Mouse (Mus musculus): ENCODE data around the gene Dnlz. TPM values are rescaled to one million over a fixed set of nuclear protein-coding genes. Genes with fewer than 3 reads are reported as not detected.

Dnlz gene
- polyA plus RNA-seq, 1 experiment from 2014 or later = 30.6 TPM

Other genes starting within 250 kb of the Dnlz start
- 12.7 and 13.3 TPM in 2 replicates for gene Nacc2, start 228.9 kb downstream of the Dnlz start, polyA plus RNA-seq (2015; fragmentation: Nextera tagmentation; extraction: Ambion mirVana)
- gene Lhx3, start 143.8 kb downstream of the Dnlz start, polyA plus RNA-seq (2015; fragmentation: Nextera tagmentation; extraction: Ambion mirVana) = 0.09 TPM in 1 of 2 replicates, not detected in the other
- gene Qsox2, start 114.6 kb downstream of the Dnlz start, polyA plus RNA-seq (2015; fragmentation: Nextera tagmentation; extraction: Ambion mirVana) = 18.4 and 20.7 TPM in 2 replicates
- 0.02 and 0.03 TPM in 2 replicates for gene Ccdc187, start 57.6 kb downstream of the Dnlz start, polyA plus RNA-seq (2015; fragmentation: Nextera tagmentation; extraction: Ambion mirVana)
- gene Gpsm1, start 36.6 kb downstream of the Dnlz start, polyA plus RNA-seq (2015; fragmentation: Nextera tagmentation; extraction: Ambion mirVana) = 41.9 and 44.1 TPM in 2 replicates
- gene Card9, start 8.8 kb upstream of the Dnlz start, polyA plus RNA-seq (2015; fragmentation: Nextera tagmentation; extraction: Ambion mirVana) = 0.92 and 1.4 TPM in 2 replicates
- 31.7 and 35.3 TPM in 2 replicates for gene Snapc4, start 28.5 kb upstream of the Dnlz start, polyA plus RNA-seq (2015; fragmentation: Nextera tagmentation; extraction: Ambion mirVana)
- gene Entr1, start 37.2 kb upstream of the Dnlz start, polyA plus RNA-seq (2015; fragmentation: Nextera tagmentation; extraction: Ambion mirVana) = 125 and 127 TPM in 2 replicates
- 122 TPM in 2 replicates for gene Pmpca, start 37.2 kb upstream of the Dnlz start, polyA plus RNA-seq (2015; fragmentation: Nextera tagmentation; extraction: Ambion mirVana)
- gene Inpp5e, start 57.1 kb upstream of the Dnlz start, polyA plus RNA-seq (2015; fragmentation: Nextera tagmentation; extraction: Ambion mirVana) = 24.9 and 26.6 TPM in 2 replicates
- 27.6 and 28.6 TPM in 2 replicates for gene Sec16a, start 93.1 kb upstream of the Dnlz start, polyA plus RNA-seq (2015; fragmentation: Nextera tagmentation; extraction: Ambion mirVana)
- gene Notch1, start 164.6 kb upstream of the Dnlz start, polyA plus RNA-seq (2015; fragmentation: Nextera tagmentation; extraction: Ambion mirVana) = 23.7 and 27.0 TPM in 2 replicates
- 257 and 266 TPM in 2 replicates for gene Egfl7, start 227.9 kb upstream of the Dnlz start, polyA plus RNA-seq (2015; fragmentation: Nextera tagmentation; extraction: Ambion mirVana)
- not detected in 2 replicates for gene Gm20532, start 234.5 kb upstream of the Dnlz start, polyA plus RNA-seq (2015; fragmentation: Nextera tagmentation; extraction: Ambion mirVana)

Data from kidney, embryonic 16.5 days (tissue).